Mouse (Mus musculus) heart, postnatal 0 days (tissue): ENCODE measurements at regions not wholly inside any gene's neighbourhood (a gene's known extent, or its start where the extent isn't known, plus 50 kb on each side); places are given as distances from the start of the nearest gene placed in this dataset.

Experiments used
- ATAC-seq: fragments of 200-750 bp; cut with Nextera tagmentation; 2 replicates; pipeline ENCODE4 v1.8.0; 2017; ENCODE audit warnings: low read depth, moderate number of reproducible peaks, moderate library complexity; ENCODE audit not compliant: insufficient read depth
- DNase-seq: peaks from one replicate; pipeline ENCODE4 v3.0.0-alpha.2; 2016; ENCODE audit warnings: low spot score
- H3K27ac ChIP-seq: fragments of 300-500 bp; sonication (generic); 2 replicates; pipeline ENCODE4 v1.5.1; 2014; ENCODE audit warnings: low read depth, mild to moderate bottlenecking
- H3K27me3 ChIP-seq: fragments of 300-500 bp; sonication (generic); 2 replicates; pipeline ENCODE4 v1.6.1; 2014; ENCODE audit warnings: low read length, mixed read lengths; ENCODE audit not compliant: control insufficient read depth, insufficient read depth
- H3K36me3 ChIP-seq: fragments of 300-500 bp; sonication (generic); replicated peaks from 2 replicates; pipeline ENCODE4 v1.6.1; 2014; ENCODE audit warnings: low read length, mixed read lengths; ENCODE audit not compliant: control insufficient read depth, insufficient read depth
- H3K4me1 ChIP-seq: fragments of 300-500 bp; sonication (generic); 2 replicates; pipeline ENCODE4 v1.6.1; 2014; ENCODE audit warnings: antibody characterized with exemption; ENCODE audit not compliant: control insufficient read depth, insufficient read depth
- H3K4me2 ChIP-seq: fragments of 300-500 bp; sonication (generic); 2 replicates; pipeline ENCODE4 v1.6.1; 2014; ENCODE audit warnings: low read depth, mild to moderate bottlenecking, low read length, moderate library complexity
- H3K4me3 ChIP-seq: fragments of 300-500 bp; sonication (generic); 2 replicates; pipeline ENCODE4 v1.5.1; 2014; ENCODE audit warnings: low read depth, low read length
- H3K9ac ChIP-seq: fragments of 300-500 bp; sonication (generic); replicated peaks from 2 replicates; pipeline ENCODE4 v1.6.1; 2014; ENCODE audit warnings: low read depth, low read length, mixed read lengths
- H3K9me3 ChIP-seq: fragments of 300-500 bp; sonication (generic); replicated peaks from 2 replicates; pipeline ENCODE4 v1.6.1; 2016; ENCODE audit warnings: low read length; ENCODE audit not compliant: control insufficient read depth
- CTCF ChIP-seq: IDR thresholded peaks from 2 replicates; pipeline ENCODE4 v1.5.1; 2016; ENCODE audit warnings: antibody characterized with exemption, control low read depth, low read depth
- EP300 ChIP-seq: IDR thresholded peaks from 2 replicates; pipeline ENCODE4 v1.6.1; 2016; ENCODE audit warnings: antibody characterized with exemption, low read depth
- WGBS: fragments of 180-500 bp; shearing (Covaris S2); extraction: QIAGEN DNeasy Blood & Tissue Kit; methylation state at CpG from one replicate; pipeline ENCODE4 v1.1.7; 2014; 5-methylcytosine and 5-hydroxymethylcytosine counted together

DNA sequence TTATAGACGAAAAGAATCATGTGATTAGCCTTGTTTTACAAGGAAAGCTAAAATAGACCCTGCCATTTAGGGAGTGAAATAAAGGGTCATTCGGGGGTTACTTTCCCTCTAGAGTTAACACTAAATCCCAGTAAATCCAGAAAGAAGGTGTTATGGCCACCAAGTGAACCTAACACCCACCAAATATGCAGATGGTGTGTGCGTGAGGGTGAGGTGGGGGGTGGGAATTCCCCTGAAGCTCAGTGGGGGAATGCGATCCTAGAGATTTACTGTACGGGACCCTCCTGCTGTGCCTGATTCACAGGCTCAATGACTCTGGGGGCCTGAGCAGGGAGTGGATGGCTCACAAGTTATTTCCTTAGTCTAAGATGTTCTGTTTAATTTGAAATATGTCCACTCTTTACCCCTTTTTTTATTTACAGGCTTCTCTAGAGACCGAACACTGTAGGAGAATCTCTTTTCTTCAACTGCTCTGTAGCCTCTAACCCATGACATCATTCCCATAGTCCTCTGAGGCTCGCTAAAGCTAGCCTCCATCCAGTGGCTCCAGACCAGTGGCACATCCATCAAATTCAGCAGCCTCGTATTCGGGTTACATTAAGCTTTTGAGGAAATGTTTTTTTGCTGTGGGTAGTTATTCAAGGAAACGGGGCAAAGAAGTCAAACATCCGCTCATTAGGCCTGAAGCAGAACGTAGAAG is 265.0 kb downstream of the C1d start:
- no peak for TF ChIP-seq EP300
- TF ChIP-seq CTCF = no peak
- no peaks in the 10 kb centered on the region for H3K4me1 ChIP-seq
- no peaks in the 10 kb centered on the region for H3K27me3 ChIP-seq
- no peak overlapping the region for H3K4me2 ChIP-seq
- H3K9ac ChIP-seq = no peak overlapping the region
- ATAC-seq (no peak), DNase-seq (no peak)
- H3K36me3 ChIP-seq = no peaks in the 10 kb centered on the region
- H3K9me3 ChIP-seq = no peaks in the 10 kb centered on the region
- H3K27ac ChIP-seq = no peak overlapping the region
- no peak overlapping the region for H3K4me3 ChIP-seq
- WGBS = 72% methylated on average over 12 of the region's 12 CpGs

DNA sequence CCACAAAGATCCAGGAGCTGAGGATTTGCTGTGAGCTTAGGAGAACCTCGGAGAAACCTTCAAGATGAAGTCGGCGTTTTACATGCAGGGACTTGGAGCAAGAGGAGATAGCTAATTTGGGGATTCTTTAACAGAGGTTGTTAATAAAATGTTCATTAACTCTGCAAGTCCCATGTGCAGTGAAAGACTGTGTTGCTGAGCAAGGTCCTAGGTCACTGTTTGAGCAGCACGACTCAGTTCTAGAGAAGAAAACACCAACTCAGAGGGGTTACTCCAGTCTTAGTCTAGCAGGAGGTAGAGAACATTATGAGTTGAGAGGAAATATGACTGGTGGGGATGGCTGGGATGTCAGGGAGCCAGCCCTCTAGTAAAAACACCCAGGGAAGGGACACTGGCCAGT is 265.9 kb downstream of the C1d start:
- H3K9me3 ChIP-seq = no peaks in the 10 kb centered on the region
- H3K4me2 ChIP-seq = no peak overlapping the region
- TF ChIP-seq CTCF = no peak
- TF ChIP-seq EP300 = no peak
- no peaks in the 10 kb centered on the region for H3K4me1 ChIP-seq
- H3K36me3 ChIP-seq = no peaks in the 10 kb centered on the region
- no peak overlapping the region for H3K27ac ChIP-seq
- H3K9ac ChIP-seq = no peak overlapping the region
- ATAC-seq (no peak), DNase-seq (no peak)
- no peaks in the 10 kb centered on the region for H3K27me3 ChIP-seq
- no peak overlapping the region for H3K4me3 ChIP-seq
- WGBS = 89% methylated on average over 4 of the region's 4 CpGs

DNA sequence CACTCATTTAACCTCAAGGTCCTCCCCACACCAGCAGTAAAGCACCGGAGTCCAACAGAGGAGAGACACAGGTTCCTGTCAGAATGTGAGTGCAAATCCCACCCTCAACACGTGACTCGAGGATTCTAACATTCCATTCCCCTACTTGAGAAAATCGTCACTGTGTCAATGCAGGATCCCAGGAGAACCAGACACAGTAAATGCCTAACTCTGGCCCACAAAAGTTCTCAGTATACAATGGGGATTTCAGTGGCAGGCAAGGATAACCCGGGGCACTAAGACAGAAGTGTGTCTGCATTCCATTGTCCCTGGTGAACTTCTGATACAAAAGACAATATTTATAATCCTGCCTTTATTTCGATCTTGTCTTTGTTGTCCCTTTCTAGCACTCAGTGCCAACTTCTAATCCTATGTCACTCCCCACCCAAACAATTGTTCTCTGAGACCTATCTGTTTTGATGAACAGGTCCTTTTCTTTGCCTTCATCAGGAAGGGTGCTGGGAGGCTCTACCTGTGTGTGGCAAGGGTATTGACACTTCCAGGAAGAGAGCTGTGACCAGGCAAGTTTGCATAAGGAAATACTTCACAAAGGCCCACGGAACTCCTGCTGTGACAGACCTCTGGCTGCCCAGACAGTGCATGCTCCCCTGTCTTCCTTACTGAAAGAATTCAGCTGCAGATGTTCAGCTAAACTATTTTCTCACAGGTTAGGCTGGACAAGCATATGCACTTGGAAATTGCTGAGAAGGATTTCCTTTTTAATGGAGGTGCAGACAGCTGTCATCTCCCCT is 267.8 kb downstream of the C1d start:
- H3K9me3 ChIP-seq = no peaks in the 10 kb centered on the region
- WGBS = 40% methylated on average over 7 of the region's 7 CpGs

DNA sequence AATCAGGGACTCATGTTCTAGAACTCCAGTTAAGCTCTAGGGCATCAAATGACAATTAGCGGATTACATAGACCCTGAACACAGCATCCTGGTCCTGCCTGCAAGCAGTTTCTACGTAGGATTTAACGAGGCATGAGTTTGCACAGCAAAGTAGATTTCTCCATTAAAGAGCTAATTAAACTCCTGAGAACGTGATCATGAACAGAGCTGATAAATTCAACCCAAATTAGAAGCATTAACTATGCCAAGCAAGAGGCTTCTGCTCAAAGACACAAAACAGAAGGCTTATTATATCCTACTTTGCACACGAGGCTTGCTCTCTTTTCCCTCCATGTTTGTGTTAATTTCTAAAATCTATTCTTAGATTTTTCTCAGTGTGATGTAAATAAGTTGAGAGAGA is 269.1 kb downstream of the C1d start:
- Histone ChIP-seq H3K4me2 (no peak overlapping the region), H3K9me3 (no peaks in the 10 kb centered on the region), H3K9ac (no peak overlapping the region), H3K27ac (no peak overlapping the region), H3K4me1 (no peaks in the 10 kb centered on the region), H3K36me3 (no peaks in the 10 kb centered on the region), H3K27me3 (no peaks in the 10 kb centered on the region), H3K4me3 (no peak overlapping the region)
- DNase-seq (no peak), ATAC-seq (no peak)
- WGBS = 59% methylated on average over 5 of the region's 5 CpGs
- TF ChIP-seq EP300 (no peak), CTCF (no peak)

More for the DNA sequence above, 267.8 kb downstream of the C1d start:
- Histone ChIP-seq H3K4me3 (no peak overlapping the region), H3K27ac (no peak overlapping the region), H3K4me2 (no peak overlapping the region), H3K4me1 (no peaks in the 10 kb centered on the region), H3K36me3 (no peaks in the 10 kb centered on the region), H3K9ac (no peak overlapping the region), H3K27me3 (no peaks in the 10 kb centered on the region)
- no peak for ATAC-seq
- TF ChIP-seq CTCF (no peak), EP300 (no peak)
- no peak for DNase-seq

DNA sequence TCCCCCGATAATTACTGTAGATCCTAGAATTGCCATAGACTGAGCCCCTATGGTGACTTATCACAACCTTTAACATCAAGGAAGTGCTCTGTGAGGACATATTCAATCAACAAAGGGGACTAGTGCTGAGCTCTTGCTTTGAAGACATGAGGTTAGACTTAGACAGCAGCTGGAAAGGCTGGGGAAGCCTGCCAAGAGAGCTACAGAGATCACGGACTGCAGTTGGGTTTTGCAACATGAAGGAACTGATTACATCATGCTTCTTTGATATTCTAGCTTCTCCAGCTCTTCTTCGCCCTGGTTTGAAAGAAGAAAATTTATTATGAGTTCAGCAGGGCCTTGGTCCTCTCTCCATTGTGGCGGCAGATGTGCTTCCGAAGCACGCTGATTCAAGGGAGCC is 271.2 kb downstream of the C1d start:
- Histone ChIP-seq H3K4me2 (no peak overlapping the region), H3K4me1 (no peaks in the 10 kb centered on the region), H3K9ac (no peak overlapping the region), H3K27me3 (no peaks in the 10 kb centered on the region), H3K4me3 (no peak overlapping the region), H3K36me3 (no peaks in the 10 kb centered on the region), H3K9me3 (no peaks in the 10 kb centered on the region), H3K27ac (no peak overlapping the region)
- 76% methylated on average over 6 of the region's 6 CpGs for WGBS
- DNase-seq = no peak
- ATAC-seq = no peak
- TF ChIP-seq EP300 (no peak), CTCF (no peak)
